Mouse (Mus musculus): Measurements from ENCODE around the gene Pitpna. TPM values are rescaled to one million over a fixed set of nuclear protein-coding genes. Genes with fewer than 3 reads are reported as not detected.

Gene Pitpna
- polyA plus RNA-seq, 1 experiment, result 259 TPM

DNA sequence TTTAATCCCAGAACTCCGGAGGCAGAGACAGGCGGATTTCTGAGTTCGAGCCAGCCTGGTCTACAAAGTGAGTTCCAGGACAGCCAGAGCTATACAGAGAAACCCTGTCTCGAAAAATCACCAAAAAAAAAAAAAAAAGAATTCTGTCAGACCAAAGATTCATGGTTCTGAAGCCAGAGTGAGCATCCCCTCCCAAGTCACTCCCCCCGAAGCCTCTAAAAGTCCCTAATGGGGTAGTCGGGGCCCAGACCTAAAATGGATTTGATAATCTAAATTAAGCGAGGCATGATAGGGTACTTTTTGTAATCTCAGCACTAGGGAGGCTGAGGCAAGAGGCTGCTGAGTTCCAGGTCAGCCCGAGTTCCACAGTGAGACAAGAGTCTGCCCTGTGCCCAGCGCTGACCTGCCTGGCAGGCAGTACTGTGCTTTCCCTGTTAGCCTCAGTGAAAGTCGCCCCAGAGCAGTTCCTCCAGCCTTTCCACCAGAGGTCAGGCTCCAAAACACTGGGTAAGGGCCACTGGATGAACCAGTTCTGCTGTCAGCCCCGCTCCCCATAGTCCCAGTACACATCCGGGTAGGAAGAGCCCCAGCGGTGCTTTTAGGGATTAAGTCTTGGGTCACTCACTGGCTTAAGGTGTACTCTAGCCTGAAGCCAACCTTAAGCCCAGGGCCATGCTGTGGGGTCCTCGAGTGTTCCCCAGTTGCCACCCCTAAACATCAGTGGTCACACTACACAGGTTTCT lies 65.2 kb downstream of the Pitpna start:
- TF ChIP-seq POLR2A (IDR thresholded peaks at IDR 0.05; ENCODE audit: extremely low read depth, insufficient read depth, low read length) (no peak), CTCF (IDR thresholded peaks at IDR 0.05; ENCODE audit: extremely low read depth, insufficient read depth, low read length) (no peak)

DNA sequence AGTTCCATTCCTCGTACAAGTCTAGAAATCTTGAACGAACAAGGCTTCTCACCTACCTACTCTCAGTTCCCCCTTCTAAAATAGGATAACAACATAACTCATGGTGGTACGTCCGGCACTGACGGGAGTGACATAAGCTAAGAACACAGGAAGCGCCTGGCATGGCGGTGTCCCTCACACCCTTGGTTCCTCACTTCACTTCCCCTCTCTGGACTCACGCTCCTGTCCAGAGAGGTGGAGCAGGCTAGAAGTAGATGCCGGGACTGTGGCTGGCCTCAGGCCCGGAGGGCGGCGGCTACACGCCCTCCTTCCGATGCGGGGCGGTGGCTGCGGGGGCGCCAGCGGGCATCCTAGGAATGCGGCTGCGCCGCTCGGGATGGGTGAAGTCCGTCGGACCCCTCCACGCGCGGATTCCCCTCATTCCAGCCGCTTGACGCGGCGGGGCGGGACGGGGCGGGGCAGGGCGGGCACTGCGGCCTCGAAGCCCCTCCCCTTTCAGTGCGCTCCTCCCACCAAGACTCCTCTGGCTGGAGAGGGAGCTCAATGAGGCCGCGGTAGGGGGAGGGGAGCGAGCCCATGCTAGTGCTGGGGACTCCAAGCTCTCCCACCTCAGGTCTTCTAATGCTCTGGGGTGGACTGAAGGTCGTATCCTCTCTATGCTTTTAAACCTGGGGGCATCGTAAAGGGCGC lies 66.0 kb downstream of the Pitpna start:
- Histone ChIP-seq H3K27ac (ENCODE audit: insufficient read depth, low read length) (peak overlapping the region; percentile 69), H3K4me3 (ENCODE audit: insufficient read depth, low read length) (peak overlapping the region; percentile 35), H3K4me1 (ENCODE audit: control insufficient read depth, insufficient read depth, low read length) (peaks cover 4% of the 10 kb centered on the region; the same call in 1 of the 2 replicates)
- TF ChIP-seq POLR2A (IDR thresholded peaks at IDR 0.05; ENCODE audit: extremely low read depth, insufficient read depth, low read length) (no peak), CTCF (IDR thresholded peaks at IDR 0.05; ENCODE audit: extremely low read depth, insufficient read depth, low read length) (no peak)

More for the DNA sequence above, 65.2 kb downstream of the Pitpna start:
- H3K4me1 ChIP-seq (ENCODE audit: control insufficient read depth, insufficient read depth, low read length), result peaks cover 5% of the 10 kb centered on the region; the same call in 1 of the 2 replicates
- no peak overlapping the region; the same call in 1 of the 2 replicates for H3K4me3 ChIP-seq (ENCODE audit: insufficient read depth, low read length)
- peak overlapping the region; percentile 69 for H3K27ac ChIP-seq (ENCODE audit: insufficient read depth, low read length)

DNA sequence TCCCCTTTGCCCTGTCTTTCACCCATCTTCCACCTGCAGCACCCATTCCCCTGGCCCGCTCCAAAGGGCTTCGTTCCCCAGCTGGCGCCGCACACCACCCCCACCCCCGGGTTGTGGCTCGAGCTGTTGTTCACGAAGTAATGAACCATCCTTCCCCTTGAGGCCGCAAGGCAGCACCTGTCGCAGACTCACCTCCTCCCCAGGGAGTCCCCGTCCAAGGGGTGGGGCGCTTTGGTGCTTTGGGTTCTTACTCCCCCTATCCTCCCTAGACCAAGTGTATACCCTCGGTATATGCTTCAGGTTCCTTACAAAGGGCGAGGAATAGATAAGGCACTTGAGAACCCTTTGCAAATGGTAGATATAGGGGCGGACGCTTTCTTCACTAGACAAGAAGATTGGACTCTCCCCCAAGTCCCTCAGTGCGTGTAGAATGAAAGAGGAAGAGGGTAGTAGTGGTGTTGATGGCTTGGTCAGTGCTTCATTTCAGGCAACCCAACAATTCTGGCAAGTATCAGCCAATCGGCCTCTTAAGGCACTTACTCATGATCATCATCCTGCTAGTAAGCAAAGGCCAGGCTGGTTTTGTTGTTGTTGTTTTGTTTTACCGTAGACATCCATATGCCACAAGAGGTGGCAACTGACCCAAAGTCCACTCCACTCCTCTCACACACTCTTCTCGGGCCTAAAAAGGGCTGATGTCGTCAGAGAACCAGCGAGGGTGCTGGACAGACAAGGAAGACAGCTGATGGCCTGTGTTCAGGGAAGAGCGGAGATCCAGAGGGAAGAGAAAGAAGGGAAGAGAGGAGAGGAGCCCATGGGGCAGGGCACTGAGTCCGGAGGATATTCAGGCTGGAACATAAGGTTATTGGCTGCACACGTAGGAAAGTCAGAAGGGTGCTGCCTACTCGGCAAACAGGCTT lies 66.8 kb downstream of the Pitpna start:
- no peak for TF ChIP-seq POLR2A (IDR thresholded peaks at IDR 0.05; ENCODE audit: extremely low read depth, insufficient read depth, low read length)
- no peak for TF ChIP-seq CTCF (IDR thresholded peaks at IDR 0.05; ENCODE audit: extremely low read depth, insufficient read depth, low read length)

DNA sequence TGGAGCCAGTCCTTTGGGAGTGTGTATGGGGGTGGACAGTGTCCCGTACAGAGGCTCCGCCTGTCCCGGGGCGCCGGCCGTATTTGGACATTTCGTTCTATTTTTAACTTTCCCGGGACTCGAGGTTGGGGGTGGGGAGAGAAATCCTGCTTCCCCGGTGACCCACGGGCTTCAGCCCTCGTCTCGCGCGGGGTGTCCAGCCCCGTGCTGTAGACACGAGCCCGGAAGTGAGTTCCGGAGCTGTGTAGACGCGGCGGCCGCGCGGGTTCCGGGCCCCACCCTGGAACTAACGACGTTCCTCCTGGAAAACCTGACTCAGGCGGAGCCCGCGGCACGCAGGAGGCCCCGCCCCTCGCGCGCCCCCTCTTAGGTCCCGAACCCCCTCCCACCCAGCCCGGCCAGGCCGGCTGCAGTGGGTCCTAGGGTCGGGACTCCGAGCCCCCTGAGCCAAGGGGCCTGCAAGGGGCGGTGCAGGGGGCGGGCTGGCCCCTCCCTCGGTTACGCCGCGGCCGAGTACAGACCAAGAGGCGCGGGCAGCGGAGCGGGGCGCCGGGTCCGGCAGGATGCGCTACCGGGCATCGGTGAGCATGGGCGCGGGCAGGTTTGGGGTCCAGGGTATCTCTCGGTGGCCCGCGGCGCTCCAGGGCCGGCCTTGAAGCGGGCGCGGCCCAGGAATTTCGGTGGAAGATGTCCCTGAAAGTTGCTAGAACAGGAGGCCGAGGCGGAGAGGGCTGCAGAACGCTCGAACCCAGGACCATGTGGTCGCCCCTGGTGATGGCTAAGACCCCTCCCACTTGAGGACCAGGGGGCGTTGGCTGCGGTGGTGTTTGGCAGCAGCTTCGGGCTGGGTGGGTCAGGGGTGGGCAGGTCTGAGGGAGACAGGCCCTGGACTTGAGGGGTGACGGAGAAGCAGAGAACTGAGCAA lies 68.0 kb downstream of the Pitpna start:
- H3K27ac ChIP-seq (ENCODE audit: insufficient read depth, low read length), result peak overlapping the region; percentile 31

More for the DNA sequence above, 66.8 kb downstream of the Pitpna start:
- peaks cover 4% of the 10 kb centered on the region; the same call in 1 of the 2 replicates for H3K4me1 ChIP-seq (ENCODE audit: control insufficient read depth, insufficient read depth, low read length)
- H3K27ac ChIP-seq (ENCODE audit: insufficient read depth, low read length), result 0 out of 2 replicates have a peak overlapping the region, but pooled peaks have one; percentile 31
- peak overlapping the region; percentile 35 for H3K4me3 ChIP-seq (ENCODE audit: insufficient read depth, low read length)

DNA sequence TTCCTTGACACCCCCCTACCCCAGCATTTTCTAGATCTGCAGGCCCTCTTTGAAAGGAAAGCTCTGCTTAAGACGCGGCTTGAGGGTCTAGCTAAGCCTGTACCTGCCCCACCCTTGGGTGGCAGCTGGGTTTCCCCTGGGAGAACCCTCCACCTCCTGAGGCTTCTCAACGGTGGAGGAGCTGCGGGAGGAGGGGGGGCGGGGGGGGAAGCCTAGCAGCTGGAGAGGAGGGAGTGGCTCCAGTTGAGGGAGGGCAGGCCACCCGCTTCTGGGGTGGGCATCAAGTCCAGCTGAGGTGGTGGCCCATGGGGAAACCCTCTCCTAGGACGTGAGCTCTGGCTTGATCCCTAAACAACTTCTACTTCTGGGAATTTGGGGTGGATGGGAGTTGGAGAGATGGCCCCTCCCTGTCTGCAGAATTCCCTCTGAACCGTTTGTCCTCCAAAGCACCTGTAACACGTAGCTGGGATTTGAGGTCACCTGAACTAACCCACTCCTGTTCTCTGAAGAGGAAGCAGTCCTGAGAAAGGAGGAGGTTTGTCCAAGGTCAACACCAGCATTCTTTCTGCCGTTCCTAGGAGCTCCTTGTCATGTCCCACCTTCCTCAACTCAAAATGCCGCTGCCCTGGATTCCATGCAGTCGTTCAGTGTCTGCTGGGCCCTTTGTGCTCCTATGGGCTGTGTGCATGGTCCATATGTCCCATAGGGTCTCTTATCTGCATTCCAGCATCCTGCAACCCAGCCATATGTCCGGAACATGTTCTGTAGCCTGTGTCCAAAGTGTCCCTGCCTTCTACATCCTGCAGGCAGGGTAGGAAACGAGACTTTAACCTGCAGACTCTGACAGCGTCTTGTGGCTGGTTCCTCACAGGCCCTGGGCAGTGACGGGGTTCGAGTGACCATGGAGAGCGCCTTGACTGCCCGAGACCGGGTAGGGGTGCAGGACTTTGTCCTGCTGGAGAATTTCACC lies 69.0 kb downstream of the Pitpna start:
- TF ChIP-seq POLR2A (IDR thresholded peaks at IDR 0.05; ENCODE audit: extremely low read depth, insufficient read depth, low read length) (no peak), CTCF (IDR thresholded peaks at IDR 0.05; ENCODE audit: extremely low read depth, insufficient read depth, low read length) (no peak)
- no peak overlapping the region for H3K27ac ChIP-seq (ENCODE audit: insufficient read depth, low read length)
- H3K4me3 ChIP-seq (ENCODE audit: insufficient read depth, low read length), result peak overlapping the region; percentile 64
- peaks cover 5% of the 10 kb centered on the region; the same call in 1 of the 2 replicates for H3K4me1 ChIP-seq (ENCODE audit: control insufficient read depth, insufficient read depth, low read length)

More for the DNA sequence above, 68.0 kb downstream of the Pitpna start:
- Histone ChIP-seq H3K4me1 (ENCODE audit: control insufficient read depth, insufficient read depth, low read length) (peaks cover 5% of the 10 kb centered on the region; the same call in 1 of the 2 replicates), H3K4me3 (ENCODE audit: insufficient read depth, low read length) (peak overlapping the region; percentile 64)
- TF ChIP-seq POLR2A (IDR thresholded peaks at IDR 0.05; ENCODE audit: extremely low read depth, insufficient read depth, low read length) (no peak), CTCF (IDR thresholded peaks at IDR 0.05; ENCODE audit: extremely low read depth, insufficient read depth, low read length) (no peak)

DNA sequence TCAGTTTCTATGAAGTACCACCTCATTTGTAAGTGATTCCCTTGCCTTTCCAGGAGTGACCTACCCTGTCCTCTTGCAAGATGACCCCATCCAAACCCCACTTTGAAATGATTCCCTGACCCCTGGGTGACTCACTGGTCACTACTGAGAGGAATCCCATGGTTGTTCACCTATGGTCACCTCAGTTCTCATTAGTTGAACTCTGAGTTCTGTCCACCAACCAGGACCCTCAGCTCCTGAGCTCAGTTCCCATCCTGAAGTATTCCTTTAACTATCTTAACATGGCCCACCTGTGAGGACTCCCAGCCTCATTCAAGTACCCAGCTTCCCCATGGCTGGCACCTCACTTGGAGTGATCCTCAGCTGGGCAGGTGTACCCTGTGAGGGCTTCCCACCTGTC lies 69.9 kb downstream of the Pitpna start:
- H3K4me3 ChIP-seq (ENCODE audit: insufficient read depth, low read length), result no peak overlapping the region
- TF ChIP-seq POLR2A (IDR thresholded peaks at IDR 0.05; ENCODE audit: extremely low read depth, insufficient read depth, low read length) (no peak), CTCF (IDR thresholded peaks at IDR 0.05; ENCODE audit: extremely low read depth, insufficient read depth, low read length) (no peak)
- peaks cover 5% of the 10 kb centered on the region; the same call in 1 of the 2 replicates for H3K4me1 ChIP-seq (ENCODE audit: control insufficient read depth, insufficient read depth, low read length)
- H3K27ac ChIP-seq (ENCODE audit: insufficient read depth, low read length), result no peak overlapping the region

DNA sequence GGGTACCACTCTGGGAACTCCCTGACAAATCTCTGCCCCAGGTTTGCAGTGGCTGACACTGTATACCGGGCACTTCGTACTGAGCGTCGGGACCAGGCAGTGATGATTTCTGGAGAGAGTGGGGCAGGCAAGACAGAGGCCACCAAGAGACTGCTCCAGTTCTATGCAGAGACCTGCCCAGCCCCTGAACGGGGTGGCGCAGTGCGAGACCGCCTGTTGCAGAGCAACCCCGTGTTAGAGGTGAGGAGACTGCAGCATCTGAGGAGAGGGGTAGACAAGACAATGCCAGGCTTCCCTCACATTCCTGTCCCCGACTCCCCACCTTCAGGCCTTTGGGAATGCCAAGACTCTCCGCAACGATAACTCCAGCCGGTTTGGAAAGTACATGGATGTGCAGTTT lies 70.4 kb downstream of the Pitpna start:
- no peak overlapping the region for H3K27ac ChIP-seq (ENCODE audit: insufficient read depth, low read length)
- TF ChIP-seq CTCF (IDR thresholded peaks at IDR 0.05; ENCODE audit: extremely low read depth, insufficient read depth, low read length) (no peak), POLR2A (IDR thresholded peaks at IDR 0.05; ENCODE audit: extremely low read depth, insufficient read depth, low read length) (no peak)
- H3K4me1 ChIP-seq (ENCODE audit: control insufficient read depth, insufficient read depth, low read length), result peaks cover 5% of the 10 kb centered on the region; the same call in 1 of the 2 replicates
- H3K4me3 ChIP-seq (ENCODE audit: insufficient read depth, low read length), result no peak overlapping the region

All from cortical plate, adult 2 months (tissue).